Mouse (Mus musculus): ENCODE results near the gene Arhgap19. TPM values are rescaled to one million over a fixed set of nuclear protein-coding genes. Genes with fewer than 3 reads are reported as not detected.
"Not testable (repeated sequence)": the region's sequence is repeated elsewhere in the genome, so short reads cannot be mapped to it uniquely, and the experiment has no call there.

Gene Arhgap19
- polyA plus RNA-seq (2014; fragmentation: Nextera tagmentation; extraction: Ambion mirVana): 39.2 and 40.9 TPM in 2 replicates

GRCm38 (mm10) chr19:41801742-41802369 is at the start of gene Arhgap19:
Arhgap19 (minus strand) TSS chr19:41802047.
- Histone ChIP-seq H3K36me3 (ENCODE audit: insufficient read depth) (no peaks in the 10 kb centered on the region), H3K4me3 (ENCODE audit: low read depth, low read length) (peak within 1 kb of the TSS; percentile 81), H3K9ac (peak within 1 kb of the TSS; percentile 85), H3K4me2 (peak within 1 kb of the TSS; percentile 70), H3K9me3 (ENCODE audit: low read depth, low read length) (no peaks in the 10 kb centered on the region), H3K27me3 (ENCODE audit: insufficient read depth, low read length) (no peaks in the 10 kb centered on the region), H3K27ac (ENCODE audit: low read depth) (peak within 1 kb of the TSS; percentile 63), H3K4me1 (ENCODE audit: insufficient read depth) (0 out of 2 replicates have a peak, but pooled peaks cover 5% of the 10 kb centered on the region)
- DNase-seq: peak; percentile 97
- no peak for TF ChIP-seq CTCF (IDR thresholded peaks at IDR 0.05; ENCODE audit: low read depth)
- under 1% methylated on average over 47 of the region's 48 CpGs for WGBS
- ATAC-seq (ENCODE audit: insufficient read depth): peak; percentile 100

- Histone ChIP-seq H3K4me3 (ENCODE audit: low read depth, low read length) (no peak overlapping the region), H3K4me1 (ENCODE audit: insufficient read depth) (peaks cover 6% of the 10 kb centered on the region; the same call in 1 of the 2 replicates), H3K9me3 (ENCODE audit: low read depth, low read length) (no peaks in the 10 kb centered on the region), H3K4me2 (no peak overlapping the region), H3K27ac (ENCODE audit: low read depth) (0 out of 2 replicates have a peak overlapping the region, but pooled peaks have one; percentile 22), H3K27me3 (ENCODE audit: insufficient read depth, low read length) (peaks cover 5% of the 10 kb centered on the region; the same call in 1 of the 2 replicates), H3K9ac (no peak overlapping the region), H3K36me3 (ENCODE audit: insufficient read depth) (no peaks in the 10 kb centered on the region)
- WGBS: 29% methylated on average over 14 of the region's 14 CpGs
- no peak for TF ChIP-seq CTCF (IDR thresholded peaks at IDR 0.05; ENCODE audit: low read depth)
- DNase-seq (no peak), ATAC-seq (ENCODE audit: insufficient read depth) (no peak)
Measured at GRCm38 (mm10) chr19:41850719-41851543, 49.1 kb upstream of the Arhgap19 start.

- Histone ChIP-seq H3K4me2 (no peak overlapping the region), H3K9me3 (ENCODE audit: low read depth, low read length) (no peaks in the 10 kb centered on the region), H3K9ac (no peak overlapping the region), H3K4me1 (ENCODE audit: insufficient read depth) (peaks cover 6% of the 10 kb centered on the region; the same call in 1 of the 2 replicates), H3K4me3 (ENCODE audit: low read depth, low read length) (no peak overlapping the region), H3K36me3 (ENCODE audit: insufficient read depth) (no peaks in the 10 kb centered on the region), H3K27me3 (ENCODE audit: insufficient read depth, low read length) (peaks cover 8% of the 10 kb centered on the region; the same call in 1 of the 2 replicates), H3K27ac (ENCODE audit: low read depth) (no peak overlapping the region)
- TF ChIP-seq CTCF (IDR thresholded peaks at IDR 0.05; ENCODE audit: low read depth): no peak
- WGBS: 28% methylated on average over 6 of the region's 6 CpGs
- no peak for ATAC-seq (ENCODE audit: insufficient read depth)
- no peak for DNase-seq
Measured at GRCm38 (mm10) chr19:41850021-41850718, 48.3 kb upstream of the Arhgap19 start.

DNA sequence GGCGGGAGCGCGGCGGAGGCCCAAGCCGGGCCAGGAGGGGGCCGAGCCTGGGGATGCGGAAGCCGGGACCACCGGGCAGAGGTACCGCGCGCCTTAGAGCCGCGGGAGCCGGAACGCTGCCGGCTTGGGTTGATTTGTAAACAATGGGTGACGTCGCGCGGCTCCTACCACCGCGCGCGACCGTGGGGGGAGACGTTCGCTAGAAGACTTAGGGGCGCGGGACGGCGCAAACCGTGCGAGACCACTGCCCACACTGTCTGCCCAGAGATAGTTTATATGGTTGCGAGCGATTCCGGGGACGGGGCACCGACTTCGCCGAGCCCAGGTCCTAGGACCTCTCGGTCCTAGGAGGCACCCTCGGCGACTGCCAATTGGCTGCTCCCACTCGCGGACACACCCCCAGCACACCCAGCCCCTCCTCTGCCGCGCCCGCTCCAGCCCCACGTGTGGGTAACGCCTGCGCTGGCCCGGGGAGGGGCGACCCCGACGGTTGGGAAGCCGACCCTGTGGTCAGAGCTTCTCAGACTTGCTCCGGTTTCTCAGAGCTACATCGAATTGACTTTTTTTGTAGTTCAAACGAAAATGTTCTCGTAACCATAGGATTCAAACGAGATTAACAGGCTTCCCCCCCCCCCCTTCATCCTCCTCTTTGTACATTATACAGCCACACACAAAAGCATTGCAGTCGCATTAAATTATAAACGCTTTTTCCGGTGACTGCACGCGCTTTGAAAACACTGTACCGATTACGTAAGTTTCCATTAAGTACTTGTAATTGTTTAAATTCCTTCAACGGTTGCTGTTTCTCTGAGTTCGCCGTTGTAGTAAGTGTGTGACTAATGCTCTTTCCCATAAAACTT is 46.4 kb upstream of the Arhgap19 start, which contains the start of gene Frat2:
Frat2 (minus strand) TSS at position 141 of the 860 bp plus-strand sequence.
- peaks cover 8% of the 10 kb centered on the region; the same call in 1 of the 2 replicates for H3K27me3 ChIP-seq (ENCODE audit: insufficient read depth, low read length)
- peaks cover 6% of the 10 kb centered on the region; the same call in 1 of the 2 replicates for H3K4me1 ChIP-seq (ENCODE audit: insufficient read depth)
- no peaks in the 10 kb centered on the region for H3K36me3 ChIP-seq (ENCODE audit: insufficient read depth)
- no peaks in the 10 kb centered on the region for H3K9me3 ChIP-seq (ENCODE audit: low read depth, low read length)
- H3K4me2 ChIP-seq: peak within 1 kb of the TSS; percentile 99
- H3K4me3 ChIP-seq (ENCODE audit: low read depth, low read length): peak within 1 kb of the TSS; percentile 65
- peak within 1 kb of the TSS; percentile 82 for H3K27ac ChIP-seq (ENCODE audit: low read depth)
- no peak for TF ChIP-seq CTCF (IDR thresholded peaks at IDR 0.05; ENCODE audit: low read depth)
- WGBS: under 1% methylated on average over 72 of the region's 72 CpGs
- DNase-seq (peak; percentile 93), ATAC-seq (ENCODE audit: insufficient read depth) (peak; percentile 97)
- peak within 1 kb of the TSS; percentile 65 for H3K9ac ChIP-seq

DNA sequence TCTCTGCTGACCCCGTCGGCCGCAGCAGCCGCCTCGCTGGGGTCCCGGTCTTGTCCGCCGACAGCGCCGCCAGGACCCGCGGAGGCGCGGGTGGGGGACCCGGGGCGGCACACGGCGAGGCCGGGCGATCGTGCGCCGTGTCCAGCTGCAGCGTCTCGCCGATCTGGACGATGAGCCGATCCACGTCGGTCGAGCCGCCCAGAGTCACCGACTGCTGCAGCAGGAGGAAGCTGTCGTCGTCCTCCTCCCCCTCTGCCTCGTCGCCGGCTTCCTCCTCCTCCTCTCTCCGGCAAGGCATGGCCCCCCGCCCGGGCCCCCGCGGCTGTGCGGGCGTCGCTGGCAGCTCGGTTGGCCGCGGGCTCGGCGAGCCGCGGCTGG is 45.8 kb upstream of the Arhgap19 start:
- under 1% methylated on average over 53 of the region's 53 CpGs for WGBS
- not testable (repeated sequence) for H3K27me3 ChIP-seq (ENCODE audit: insufficient read depth, low read length); H3K4me1 ChIP-seq (ENCODE audit: insufficient read depth); H3K9me3 ChIP-seq (ENCODE audit: low read depth, low read length); H3K36me3 ChIP-seq (ENCODE audit: insufficient read depth)
- DNase-seq (peak; percentile 68), ATAC-seq (ENCODE audit: insufficient read depth) (peak; percentile 48)
- H3K9ac ChIP-seq: peak overlapping the region; percentile 65
- peak overlapping the region; percentile 99 for H3K4me2 ChIP-seq
- peak overlapping the region; percentile 82 for H3K27ac ChIP-seq (ENCODE audit: low read depth)
- peak overlapping the region; percentile 65 for H3K4me3 ChIP-seq (ENCODE audit: low read depth, low read length)

GRCm38 (mm10) chr19:41847091-41847581 is 45.3 kb upstream of the Arhgap19 start:
- peak; percentile 2; the same call in 1 of the 2 replicates for ATAC-seq (ENCODE audit: insufficient read depth)
- under 1% methylated on average over 59 of the region's 64 CpGs for WGBS

More at GRCm38 (mm10) chr19:41847091-41847581, 45.3 kb upstream of the Arhgap19 start:
- Histone ChIP-seq H3K27me3 (ENCODE audit: insufficient read depth, low read length) (peaks cover 8% of the 10 kb centered on the region; the same call in 1 of the 2 replicates), H3K4me3 (ENCODE audit: low read depth, low read length) (peak overlapping the region; percentile 65), H3K27ac (ENCODE audit: low read depth) (peak overlapping the region; percentile 82), H3K36me3 (ENCODE audit: insufficient read depth) (no peaks in the 10 kb centered on the region), H3K4me1 (ENCODE audit: insufficient read depth) (peaks cover 6% of the 10 kb centered on the region; the same call in 1 of the 2 replicates), H3K9ac (peak overlapping the region; percentile 65), H3K9me3 (ENCODE audit: low read depth, low read length) (no peaks in the 10 kb centered on the region), H3K4me2 (peak overlapping the region; percentile 99)
- peak; percentile 50 for DNase-seq
- TF ChIP-seq CTCF (IDR thresholded peaks at IDR 0.05; ENCODE audit: low read depth): no peak

All from lung, embryonic 14.5 days (tissue).